Mouse (Mus musculus): ENCODE measurements around the gene Wfdc6a.
"Not testable (repeated sequence)": the region's sequence is repeated elsewhere in the genome, so short reads cannot be mapped to it uniquely, and the experiment has no call there.

Wfdc6a gene

DNA sequence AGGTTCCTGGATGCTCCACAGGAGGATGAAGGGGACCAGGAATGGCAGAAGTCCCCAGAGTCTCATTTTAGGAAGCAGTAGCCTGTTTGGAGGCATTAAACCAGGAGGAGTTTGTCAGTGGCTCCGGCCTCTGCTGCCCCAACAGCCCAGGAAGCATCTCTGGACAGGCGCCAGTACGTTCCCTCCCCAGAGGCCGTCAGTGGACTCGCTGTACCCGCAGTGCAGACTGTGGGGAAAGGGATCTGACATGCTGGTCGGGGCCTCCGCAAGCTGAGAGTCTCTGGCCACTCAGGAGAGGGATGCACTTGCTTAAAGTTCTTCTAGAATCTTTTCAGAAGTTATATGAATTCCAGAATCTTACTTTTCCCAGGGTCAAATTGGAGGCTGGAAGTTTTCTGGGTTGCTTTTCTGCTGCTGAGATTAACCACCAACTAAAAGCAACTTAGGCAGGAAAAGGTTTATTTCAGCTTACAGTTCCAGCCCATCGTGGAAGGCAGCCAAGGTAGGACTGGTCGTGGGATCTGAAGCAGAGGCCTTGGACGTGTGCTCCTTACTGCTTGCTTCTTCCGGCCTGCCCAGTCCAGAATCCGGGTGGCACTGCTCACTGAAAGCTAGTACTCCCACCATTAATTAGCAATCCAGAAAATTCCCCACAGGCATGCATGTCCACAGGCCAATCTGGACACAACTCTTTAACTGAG lies at the start of gene Wfdc6a:
TSS of gene Wfdc6a (minus strand) at position 423 of the 701 bp plus-strand sequence.
- not testable (repeated sequence) for DNase-seq

GRCm38 (mm10) chr2:164621775-164622174 lies 36.5 kb upstream of the Wfdc6a start:
- no peak for DNase-seq

- no peak for DNase-seq
These were observed 33.8 kb upstream of the Wfdc6a start for GRCm38 (mm10) chr2:164619050-164619449.

DNA sequence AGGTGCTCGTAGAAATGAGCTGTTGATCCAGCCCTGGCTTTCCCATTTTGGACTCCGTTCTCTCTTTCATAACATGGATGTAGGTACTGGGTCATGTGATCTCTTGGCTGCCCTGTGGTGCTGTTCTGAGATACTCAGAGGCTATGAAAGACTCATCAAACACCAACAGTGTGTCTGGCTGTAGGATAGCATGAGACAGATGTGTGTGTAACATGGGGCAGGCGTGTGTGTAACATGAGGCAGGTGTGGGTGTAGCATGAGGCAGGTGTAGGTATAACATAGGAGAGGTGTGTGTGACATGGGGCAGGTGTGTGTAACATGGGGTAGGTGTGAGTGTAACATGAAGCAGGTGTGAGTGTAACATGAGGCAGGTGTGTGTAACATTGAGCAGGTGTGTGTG lies 30.1 kb upstream of the Wfdc6a start:
- no peak for DNase-seq

GRCm38 (mm10) chr2:164613471-164613870 lies 28.2 kb upstream of the Wfdc6a start, which contains the start of the genes Wfdc6b and Wfdc8:
Gene Wfdc6b, plus strand, starts transcription at chr2:164613522.
Gene Wfdc8, minus strand, starts transcription at chr2:164613626.
- DNase-seq, result not testable (repeated sequence)

DNA sequence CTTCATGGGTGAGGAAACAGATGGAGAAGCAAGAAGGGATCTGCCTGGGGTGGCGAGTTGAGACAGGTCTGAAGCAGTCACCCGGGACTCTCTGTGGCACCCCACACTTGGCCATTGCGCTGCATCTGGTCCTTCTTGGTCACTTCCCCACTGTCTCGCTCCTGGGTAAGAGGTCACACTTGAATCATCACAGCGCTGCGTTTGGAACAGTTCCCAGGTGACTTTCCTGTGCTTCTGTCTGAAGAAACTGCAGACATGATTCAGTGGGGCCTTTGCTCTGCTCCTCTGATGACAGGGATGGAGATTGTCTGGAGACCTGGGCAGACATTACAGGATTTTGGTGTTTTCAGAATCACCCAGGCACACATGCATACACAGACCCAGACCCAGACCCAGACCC lies 23.5 kb upstream of the Wfdc6a start:
- DNase-seq, result no peak

- DNase-seq, result no peak
These were observed 19.2 kb upstream of the Wfdc6a start for GRCm38 (mm10) chr2:164604411-164604810.

DNA sequence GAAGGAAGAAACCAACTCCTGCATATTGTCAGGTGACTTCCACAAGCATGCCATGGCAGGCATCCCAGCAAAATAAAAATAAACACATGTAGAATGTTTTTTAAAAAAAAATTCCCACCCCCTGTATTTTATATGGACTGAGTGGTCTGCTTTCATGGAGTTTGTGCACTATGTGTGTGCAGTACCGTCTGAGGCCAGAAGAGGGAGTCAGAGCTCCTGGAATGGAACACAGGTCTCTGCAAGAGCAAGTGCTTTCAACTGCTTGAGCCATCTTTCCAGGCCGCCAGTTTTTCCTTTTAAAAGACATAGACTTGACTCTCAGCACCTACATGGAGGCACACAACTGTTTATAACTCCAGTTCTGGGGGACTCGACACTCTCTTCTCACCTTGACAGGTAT lies 18.2 kb upstream of the Wfdc6a start:
- no peak for DNase-seq

DNA sequence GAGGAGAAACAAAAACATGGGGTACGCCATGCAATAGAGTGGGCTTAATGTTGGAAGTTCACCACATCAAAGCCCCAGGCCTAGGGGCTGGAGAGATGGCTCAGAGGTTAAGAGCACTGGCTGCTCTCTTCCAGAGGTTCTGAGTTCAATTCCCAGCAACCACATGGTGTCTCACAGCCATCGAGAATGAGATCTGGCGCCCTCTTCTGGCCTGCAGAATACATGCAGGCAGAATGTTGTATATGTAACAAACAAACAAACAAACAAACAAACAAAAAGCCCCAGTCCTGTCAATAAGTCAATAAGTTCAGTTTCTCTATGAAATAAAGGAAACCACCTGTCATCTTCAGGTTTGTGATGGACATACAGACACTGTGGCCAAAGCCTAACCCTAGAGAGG lies 14.9 kb upstream of the Wfdc6a start:
- DNase-seq, result no peak

GRCm38 (mm10) chr2:164593494-164593893 lies 8.2 kb upstream of the Wfdc6a start, which contains the start of gene Eppin:
Gene Eppin, minus strand, starts transcription at chr2:164593594.
- no peak for DNase-seq

DNA sequence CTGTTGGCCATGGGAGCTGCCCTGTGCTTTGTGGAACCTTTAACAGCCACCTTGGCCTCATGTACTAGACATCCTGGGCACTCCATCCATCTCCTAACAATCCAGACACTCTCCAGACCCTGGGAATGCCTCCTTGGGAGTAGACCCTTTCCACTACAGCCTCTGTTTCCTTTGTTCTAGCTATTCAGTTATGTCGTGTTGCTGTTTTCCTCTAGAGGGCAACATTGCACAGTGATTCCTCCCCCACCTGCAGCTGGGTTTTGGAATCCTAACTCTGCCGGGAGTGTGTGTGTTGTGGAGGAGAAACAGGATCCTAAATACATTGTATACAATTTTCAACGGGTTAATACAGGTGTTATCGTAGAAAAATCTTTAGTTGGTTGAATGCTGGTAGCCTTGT lies 6.8 kb upstream of the Wfdc6a start:
- DNase-seq, result no peak

DNA sequence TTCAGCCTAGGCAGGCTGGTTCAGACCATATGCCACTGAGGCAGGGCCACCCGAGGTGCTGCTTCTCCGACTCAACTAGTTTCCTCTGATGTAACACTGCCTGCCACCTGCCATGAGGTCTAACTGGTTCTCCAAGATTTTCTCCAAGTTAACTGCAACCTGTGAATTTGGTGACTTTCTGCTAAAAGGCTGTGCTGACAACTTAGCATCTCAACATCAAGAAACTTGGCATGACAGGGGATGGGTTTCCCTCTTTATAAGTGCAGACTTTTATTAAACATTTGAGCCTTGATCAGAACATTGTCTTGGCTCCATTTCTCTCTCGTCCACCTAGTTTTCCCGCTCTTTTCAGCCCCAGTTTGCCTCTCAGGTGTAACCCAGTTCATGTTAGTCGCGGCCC lies 11.9 kb downstream of the Wfdc6a start, which contains the start of gene Spint3:
TSS of gene Spint3 (minus strand) at position 101 of the 400 bp plus-strand sequence.
- DNase-seq, result not testable (repeated sequence)

DNA sequence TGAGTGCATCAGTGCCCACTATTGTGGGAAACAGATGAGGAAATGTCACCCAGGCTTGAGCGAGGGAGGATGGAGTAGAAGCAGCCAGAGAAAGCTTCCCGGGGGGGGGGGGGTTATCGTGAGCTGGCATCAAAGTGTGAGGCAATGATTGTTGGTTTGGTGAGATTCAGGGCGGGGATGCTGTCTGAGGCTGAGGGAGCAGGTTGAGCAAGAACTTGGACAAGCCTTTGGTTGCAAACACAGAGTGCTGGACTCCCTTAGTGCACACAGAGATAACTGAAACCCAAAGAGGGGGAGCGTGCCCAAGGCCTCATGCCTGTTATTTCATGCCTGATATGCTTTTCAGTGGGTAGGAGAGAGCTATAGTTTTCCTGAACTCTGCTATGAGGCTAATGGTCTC lies 17.8 kb downstream of the Wfdc6a start:
- DNase-seq, result no peak

DNA sequence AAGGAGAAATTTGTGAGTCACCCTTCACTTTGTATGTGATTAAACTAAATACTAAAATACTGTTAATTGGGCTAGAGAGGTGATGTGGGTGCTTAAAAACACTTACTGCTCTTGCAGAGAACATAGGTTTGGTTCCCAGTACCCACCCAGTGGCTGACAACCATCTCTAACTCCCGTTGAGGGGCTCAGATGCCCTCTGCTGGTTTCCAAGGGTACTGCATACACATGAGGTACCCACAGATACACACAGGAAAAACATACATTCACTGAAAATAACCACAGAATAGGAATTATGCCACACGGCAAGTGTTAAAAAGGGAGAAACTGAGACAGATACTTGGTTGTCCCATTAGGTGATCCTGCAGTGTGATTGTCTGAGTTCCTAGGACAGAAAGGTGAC lies 18.2 kb downstream of the Wfdc6a start:
- DNase-seq, result no peak

DNA sequence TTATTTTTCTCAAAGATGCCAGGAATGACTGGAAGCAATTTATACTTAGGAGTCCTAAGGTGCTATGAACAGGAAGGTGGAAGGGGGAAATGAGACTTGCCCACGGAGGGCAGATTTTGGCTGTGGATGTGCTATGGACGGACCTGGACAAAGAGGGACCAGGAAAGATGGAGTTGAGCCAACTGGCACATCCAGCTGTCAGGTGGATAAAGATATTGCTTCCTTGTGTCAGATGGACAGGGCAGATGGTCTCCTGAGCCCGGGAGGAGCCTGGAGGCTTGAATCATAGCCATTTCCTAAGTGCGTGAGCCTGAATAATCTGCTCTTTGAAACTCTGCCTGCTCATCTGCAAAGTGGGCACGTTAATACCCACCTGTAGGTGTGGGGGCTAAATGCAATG lies 20.9 kb downstream of the Wfdc6a start:
- no peak for DNase-seq

DNA sequence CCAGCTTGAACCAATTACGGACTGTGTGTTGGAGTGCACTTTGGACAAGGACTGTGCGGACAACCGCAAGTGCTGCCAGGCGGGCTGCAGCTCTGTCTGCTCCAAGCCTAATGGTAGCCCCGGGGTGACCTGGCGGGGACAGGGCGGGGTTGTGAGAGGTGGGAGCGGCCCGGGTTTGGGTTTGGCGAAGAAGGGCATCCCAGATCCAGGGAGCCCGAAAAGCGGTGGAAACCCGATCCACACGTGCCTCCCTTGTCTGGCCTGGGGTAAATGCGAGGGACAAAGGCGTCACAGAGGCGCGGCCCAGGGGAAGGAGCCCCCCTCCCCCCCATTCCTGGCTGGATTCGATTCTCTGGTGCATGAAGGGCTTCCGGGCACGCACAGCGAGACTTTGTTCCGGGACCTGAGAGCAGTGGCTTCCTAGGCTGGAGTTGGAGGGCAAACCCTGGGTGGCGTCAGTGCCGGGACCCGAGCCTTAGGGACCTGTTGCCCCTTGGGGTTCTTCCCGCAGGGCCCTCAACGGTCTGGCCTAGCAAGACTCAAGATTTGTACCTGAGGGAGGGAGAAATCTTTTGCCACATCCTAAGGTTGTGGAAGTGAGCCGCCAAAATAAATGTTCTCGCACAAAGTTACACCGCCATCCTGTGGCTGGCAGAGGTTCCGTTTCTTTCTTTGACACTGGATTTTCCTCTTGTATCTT lies 21.8 kb downstream of the Wfdc6a start:
- DNase-seq, result no peak

DNA sequence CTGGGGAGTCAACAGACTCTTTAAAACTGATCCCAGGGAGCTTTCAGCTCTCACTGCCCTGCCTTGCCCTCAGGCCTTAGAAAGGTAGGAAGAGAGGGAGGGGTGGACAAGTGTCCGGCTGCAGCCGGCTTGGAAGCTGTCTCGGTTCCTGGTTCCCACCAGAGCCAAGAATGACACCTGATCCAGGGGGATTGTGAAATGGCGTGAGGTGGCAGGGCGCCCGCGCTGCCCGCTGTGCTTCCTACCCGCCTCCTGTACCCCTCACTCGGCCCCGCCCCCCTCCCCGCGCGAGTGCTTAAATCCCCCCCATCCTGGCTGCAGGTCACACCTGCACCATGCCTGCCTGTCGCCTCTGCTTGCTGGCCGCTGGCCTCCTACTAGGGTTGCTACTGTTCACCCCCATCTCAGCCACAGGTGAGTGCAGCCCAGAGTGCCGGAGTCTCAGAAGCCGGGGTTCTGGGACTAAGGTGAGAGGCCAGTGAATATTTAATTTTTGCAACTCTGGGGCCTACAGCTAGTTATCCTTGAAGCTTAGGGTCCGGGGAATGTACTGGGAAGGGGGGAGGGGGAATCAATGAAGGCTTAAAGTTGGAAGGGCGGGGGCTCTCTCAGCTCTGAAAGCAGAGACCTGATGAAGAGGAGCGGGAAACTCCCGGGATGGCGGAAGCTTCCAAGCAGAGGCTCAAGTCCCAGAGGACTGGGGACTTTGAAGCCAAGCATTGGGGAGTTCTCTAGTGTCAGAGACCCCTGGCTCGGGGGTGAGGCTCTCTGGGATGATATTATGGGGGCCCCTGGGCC lies 22.7 kb downstream of the Wfdc6a start, which contains the start of gene Wfdc2:
TSS of gene Wfdc2 (plus strand) at position 23 of the 798 bp plus-strand sequence.
- no peak for DNase-seq

DNA sequence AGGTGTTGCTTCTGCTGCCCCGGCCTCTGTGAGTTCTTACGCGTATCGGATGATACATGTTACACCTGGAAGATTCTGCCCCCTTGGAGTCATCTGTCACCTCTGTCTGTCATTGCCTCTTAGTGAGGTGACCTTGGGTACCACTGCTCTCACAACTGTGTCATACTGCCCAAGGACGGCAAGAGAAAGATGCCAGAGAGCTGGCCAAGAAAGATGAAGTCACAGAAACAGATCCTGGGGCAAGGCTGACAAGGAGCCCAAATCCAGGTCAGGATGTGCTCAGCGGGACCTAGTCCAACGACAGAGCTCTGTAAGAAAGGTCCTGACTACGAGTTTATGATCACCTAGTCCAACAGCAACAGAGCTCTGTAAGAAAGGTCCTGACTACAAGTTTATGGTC lies 25.1 kb downstream of the Wfdc6a start:
- DNase-seq, result no peak

GRCm38 (mm10) chr2:164558991-164559645 lies 26.1 kb downstream of the Wfdc6a start:
- DNase-seq, result no peak

DNA sequence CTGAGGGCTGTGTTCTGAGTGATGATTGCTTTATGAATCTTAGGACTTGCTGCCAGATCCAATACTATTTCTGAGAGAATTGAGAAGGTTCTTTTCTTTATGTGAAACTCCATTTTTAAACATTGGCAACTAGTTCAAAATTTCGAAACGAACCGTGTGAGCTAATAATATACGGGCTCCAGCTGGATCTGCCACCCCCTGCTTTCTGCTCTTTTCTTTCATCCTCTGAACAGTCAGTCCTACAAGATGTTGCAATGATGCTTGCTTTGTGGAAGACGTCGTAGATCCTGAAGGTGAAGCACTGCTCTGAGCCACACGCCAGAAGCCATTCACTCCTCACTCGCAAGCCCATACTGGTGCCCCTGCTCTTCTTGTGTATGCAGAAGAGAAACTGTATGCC lies 26.8 kb downstream of the Wfdc6a start:
- DNase-seq, result no peak

DNA sequence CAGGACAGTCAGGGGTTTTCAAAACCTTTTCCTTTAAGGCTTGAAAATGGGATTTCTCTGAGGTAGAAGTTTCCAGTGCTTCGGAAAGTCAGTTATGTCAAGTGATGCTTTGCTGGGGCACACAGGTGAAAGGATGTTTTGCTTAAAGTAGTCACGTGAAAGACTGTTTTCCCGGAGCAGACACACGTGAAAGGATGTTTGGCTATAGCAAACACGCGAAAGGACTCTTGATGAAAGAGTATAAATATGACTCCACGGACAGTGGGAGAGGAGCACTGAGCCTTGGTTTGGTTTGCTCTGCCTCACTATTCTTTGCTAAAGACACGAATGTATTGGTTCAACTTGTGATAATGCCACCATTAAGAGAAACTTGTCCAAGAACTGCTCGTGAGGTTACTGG lies 33.7 kb downstream of the Wfdc6a start:
- no peak for DNase-seq

GRCm38 (mm10) chr2:164550895-164551269 lies 34.4 kb downstream of the Wfdc6a start:
- no peak for DNase-seq
